Mouse (Mus musculus) urinary bladder, postnatal 14 days (tissue): Measurements from ENCODE around the gene Fbxo41.
"Not testable (repeated sequence)": the region's sequence is repeated elsewhere in the genome, so short reads cannot be mapped to it uniquely, and the experiment has no call there.

Source experiments
- DNase-seq: peaks from one replicate; pipeline ENCODE4 v3.0.0; 2021; ENCODE audit warnings: low spot score

The Fbxo41 gene

DNA sequence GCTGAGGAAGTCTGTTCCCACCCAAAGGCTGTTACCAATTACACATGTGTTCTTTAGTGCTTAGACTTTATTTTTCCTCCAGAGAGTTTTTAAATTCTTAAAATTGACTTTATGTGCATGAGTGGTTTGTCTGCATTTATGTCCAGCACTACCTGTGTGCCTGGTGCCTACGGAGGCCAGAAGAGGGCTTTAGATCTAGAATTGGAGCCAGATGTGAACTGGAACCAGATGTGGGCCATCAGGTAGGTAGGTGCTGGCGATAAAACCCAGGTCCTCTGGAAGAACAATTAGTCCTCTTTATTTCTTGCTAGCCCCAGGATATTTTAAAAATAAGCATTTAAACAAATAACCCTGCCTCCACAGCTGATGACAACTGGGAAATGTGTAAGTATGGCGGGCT is 11.2 kb downstream of the Fbxo41 start:
- DNase-seq = no peak

DNA sequence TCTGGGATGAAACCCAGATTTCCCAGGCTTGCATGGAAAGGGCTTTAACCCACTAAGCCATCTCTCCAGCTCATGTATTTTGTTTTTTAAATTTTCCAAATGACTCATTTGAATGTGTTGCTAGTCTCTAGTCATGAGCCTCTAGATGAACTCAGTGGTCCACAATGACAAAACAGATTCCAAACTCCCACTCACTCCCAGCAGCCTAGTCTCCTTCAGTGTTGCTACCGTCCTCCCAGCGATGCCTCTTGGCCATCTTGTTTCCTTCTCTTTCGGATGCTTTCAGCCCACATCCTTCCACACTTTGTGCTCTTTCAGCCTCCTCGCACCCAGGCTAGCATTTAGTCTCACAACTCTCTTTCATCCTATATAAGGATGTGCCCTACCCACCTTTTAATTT is 12.5 kb downstream of the Fbxo41 start:
- DNase-seq = no peak

DNA sequence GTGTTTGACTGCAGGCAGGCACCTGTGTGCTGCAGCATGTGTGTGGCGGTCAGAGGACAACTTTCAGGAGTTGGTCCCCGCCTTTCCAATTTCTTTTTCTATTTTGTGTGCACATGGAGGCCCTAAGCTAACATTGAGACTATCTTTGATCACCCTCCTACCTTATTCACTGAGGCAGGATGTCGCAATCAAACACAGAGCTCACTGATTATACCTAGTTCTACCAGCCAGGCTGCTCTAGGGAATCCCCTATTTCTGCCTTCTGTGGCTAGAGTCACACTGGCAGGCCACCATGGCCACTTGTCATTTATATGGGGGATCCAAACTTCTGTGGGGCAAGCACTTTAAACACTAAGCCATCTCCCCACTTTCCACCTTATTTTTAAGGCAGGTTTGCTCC is 13.1 kb downstream of the Fbxo41 start:
- DNase-seq = no peak

DNA sequence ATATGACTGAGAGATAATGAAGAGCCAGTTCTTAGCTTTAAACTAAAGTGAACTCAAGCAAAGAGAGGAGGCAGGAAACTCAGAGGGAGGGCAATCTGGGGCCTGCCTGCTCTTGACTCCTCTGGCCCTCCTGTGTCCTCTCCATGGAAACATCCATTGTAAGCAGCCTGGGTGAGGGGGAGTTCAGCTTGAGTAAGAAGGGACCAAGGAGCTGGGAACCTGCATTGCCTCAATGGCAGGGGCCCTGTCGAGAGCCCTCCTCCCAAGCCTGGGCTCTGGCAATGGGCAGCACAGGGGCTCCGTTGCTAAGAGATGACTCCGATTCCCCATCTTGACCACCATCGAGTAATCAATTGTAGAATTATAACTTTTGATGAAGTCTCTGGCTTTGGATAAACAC is 14.3 kb downstream of the Fbxo41 start:
- no peak for DNase-seq

DNA sequence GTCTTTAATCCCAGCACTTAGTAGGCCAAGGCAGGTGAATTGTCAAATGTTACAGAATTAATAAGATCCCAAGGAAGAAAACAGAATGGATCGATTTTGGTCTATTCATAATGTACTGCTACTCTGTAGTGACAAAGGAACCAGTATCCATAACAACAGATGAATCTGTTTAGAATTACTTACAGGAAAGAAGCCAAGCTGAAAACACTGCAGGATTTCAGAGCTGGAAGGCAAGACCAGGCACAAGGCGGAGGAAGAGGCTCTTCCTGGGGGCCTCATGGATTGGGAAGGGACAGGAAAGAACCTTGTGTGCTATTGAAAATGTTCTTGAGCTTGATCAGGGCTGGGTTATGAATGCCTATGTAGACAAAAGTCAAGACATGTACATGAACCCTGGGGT is 17.1 kb downstream of the Fbxo41 start:
- DNase-seq = no peak

DNA sequence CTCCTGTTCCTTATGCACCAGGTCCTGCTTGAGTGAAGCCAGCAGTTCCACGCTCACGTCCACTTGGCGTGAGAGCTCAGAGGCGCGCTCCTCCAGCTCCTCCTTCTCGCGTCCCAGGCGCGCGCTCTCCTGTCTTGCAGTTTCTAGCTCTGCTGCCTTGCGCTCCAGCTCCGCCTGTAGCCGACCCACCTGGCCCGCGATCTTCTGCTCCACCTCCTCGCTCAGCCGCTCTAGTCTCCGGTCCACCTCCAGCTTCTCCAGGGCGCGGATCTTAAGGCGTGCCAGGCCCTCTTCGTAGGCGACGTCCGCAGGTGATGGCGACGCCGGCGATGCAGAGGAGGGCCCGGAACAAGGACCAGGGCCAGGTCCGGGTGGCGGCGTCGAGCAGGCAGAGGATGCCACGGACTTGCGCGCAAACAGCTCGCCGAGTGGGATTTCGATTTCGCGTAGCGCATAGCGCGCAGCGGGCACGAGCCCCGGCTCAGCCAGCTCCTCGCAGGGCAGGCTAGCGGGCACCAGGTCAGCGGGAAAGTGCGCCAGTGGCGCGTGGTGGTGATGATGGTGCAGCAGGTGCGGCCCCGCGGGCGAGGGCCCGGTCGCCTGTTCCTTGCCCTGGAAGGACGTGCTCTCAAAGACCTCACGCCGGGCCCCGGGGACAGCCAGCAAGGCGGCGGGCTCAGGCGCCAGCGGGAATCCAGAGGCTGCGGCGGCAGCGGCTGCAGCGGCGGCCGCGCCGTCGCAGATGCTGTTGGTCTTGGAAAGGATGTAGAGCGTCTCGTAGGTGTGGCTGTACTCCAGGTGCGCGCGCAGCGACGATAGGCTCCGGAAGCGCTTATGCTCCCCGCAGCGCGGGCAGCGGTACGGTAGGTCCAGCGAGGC is 18.7 kb downstream of the Fbxo41 start:
- DNase-seq = peak; percentile 26

DNA sequence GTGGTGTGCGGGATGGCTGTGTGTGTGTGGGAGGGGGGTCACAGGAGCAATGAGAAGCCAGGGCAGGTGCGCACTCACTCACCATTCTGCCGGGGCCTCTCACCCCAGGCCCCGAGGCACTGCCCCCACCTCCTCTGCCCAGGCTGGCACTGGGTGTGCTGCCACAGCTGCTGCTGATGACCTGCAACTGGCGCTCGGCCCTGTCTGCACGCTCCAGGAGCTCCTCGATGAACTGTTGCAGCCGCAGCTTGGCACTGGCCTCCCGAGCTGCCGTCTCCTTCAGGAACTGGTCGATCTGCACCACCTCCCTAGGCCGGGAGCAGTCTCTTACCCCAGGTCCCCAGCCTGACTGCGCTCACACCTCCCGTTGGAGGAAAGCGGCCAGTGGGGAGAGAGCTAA is 22.1 kb downstream of the Fbxo41 start:
- DNase-seq = no peak

DNA sequence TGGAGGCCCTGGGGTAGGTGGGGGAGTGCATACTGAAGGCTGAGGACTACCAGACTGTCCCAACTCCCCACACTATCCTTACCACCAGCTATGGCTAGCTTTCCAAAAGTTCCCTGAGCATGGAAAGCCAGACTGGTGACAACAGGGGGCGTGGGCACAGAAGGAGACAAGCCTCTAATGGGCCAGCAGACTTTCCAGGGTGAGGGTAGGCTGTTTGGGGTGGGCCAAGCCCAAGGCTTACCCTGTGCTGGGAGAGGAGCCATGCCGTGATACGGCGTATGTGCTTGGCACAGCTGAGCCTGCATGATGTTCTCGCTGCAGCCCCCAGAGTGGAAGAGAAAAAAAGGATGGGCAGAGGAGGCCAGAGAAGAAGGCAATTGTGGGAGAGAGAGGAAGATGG is 22.8 kb downstream of the Fbxo41 start:
- no peak for DNase-seq

DNA sequence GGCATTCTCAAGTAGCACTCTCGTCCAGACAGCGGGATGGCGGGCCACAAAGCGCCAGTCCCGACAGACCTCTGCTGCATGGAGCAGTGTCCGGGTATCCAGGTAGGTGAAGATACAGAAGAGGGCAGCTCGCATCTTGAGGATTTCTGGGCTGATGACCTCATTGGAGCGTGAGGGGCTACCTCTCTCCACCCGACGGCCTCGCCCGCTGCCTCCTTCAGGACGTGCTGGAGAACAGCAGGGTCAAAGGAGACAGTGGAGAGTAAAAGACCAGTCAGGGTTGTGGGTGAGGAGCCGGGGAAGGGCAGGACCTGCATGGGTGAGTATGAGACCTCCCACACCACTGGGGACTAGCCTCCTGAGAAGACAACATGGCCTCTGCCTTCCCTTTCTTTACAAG is 24.4 kb downstream of the Fbxo41 start:
- no peak for DNase-seq

DNA sequence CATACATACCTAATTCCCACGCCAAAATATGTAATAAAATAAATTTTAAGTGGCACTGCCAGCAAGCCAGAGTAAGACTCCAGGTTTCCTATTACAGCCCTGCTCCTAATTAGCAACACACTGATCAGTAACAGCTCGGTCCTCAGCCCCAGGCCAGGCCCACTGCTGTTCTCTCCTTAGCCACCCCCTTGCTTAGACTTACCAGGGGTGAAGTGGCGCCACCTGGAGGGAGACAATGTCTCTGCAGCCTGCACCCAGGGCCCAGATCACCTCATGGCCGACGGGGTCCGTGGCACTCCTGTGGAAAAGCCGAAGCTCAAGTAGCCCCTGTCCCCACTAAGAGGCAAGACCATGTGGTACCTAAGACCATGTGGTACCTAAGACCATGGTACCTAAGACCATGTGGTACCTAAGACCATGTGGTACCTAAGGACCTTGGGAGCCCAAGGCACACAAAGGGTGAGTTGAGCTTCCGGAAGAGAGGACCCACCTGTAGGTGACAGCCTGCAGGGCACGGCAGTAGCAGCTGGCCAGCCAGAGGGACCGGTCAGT is 25.4 kb downstream of the Fbxo41 start:
- no peak for DNase-seq

DNA sequence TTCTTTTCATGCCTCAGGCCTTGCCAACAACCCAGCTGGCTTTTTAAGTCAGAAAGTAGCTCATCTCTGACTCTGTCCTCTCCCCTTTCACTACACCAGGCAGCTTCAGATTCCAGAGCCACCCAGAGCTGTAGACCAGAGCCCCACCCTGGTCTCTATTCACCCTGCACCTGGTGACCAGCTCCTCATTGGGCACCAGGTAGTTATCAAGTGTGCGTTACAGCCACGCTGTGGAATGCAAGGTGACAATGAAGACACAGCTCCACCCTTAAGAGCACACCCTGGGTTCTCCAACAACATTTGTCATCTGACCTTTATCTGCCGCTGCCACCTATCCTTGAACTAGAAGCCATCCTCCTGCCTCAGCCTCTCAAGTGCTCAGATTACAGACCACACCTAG is 27.2 kb downstream of the Fbxo41 start:
- DNase-seq = no peak

DNA sequence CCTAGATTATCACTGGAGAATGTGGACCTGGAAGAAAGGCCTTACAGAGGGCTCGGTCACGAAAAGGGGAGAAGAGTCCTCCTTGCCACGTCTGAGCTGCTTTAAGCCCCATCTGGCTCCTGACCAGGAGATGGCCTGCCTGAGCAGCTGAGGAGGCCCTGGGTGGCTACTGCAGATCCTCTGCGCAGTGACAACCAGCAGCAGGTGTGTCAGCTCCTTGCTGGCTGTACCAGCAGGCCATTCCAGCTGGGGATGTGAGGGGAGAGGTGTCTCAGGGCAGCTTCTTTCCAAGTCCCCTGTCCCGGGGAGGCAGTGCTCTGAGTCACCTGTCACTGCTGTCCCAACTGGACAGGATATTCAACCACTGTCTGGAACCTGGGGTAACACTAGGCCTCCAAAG is 30.3 kb downstream of the Fbxo41 start:
- no peak for DNase-seq

DNA sequence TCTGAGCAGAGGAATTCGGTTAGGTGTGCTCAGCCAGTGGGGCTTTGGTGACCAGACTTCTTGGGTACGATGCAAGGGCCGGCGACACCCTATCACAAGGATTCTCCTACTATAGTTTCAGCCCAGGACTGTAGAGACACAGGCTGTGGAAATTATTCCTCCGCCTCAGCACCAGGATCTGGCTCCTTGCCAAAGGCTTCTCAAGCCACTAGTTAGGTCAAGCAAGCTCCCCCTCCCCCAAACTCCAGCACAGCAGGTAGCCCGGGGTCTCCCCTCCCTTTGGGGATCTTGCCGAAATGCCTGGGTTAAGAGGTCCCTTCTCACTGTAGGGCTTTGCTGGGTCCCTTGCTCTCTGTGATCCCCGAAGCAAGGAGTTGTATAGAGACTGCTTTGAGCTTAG is 30.8 kb downstream of the Fbxo41 start:
- no peak for DNase-seq

DNA sequence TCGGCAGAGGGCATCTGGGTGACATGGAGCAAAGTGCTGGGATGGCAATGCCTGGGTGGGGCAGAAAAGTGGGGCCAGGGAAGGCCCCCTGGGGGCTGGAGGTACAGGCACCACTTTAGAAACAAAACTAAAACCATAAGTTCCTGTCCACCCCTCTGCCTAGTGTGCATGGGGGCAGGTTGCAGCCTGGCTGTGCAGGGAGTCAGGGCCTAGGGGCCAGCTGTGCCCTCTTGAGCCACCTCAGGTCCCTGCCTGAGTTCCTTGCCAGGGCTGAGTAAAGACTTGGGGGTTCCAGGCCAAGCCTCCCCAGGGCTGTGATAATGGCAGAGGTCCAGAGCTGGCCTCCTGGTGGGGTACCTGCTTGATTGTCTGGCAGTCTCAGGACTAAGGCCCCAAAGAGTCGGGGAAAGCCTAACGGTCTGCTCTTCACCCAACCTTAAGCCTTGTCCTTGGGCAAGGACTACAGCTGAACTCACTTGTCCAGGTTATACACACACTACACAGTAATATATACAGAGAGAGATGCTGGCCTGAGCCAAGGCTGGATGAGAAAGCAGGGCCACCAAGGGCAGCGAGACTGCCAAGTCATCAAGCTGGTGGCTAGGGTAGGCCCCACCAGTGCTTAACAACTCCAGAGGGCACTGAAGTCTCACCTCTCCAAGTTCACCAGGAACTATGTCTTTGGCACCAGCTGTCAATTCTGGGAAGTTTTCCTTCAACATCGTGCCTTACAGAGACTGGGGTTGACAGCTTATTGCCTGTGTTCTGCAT is 32.9 kb downstream of the Fbxo41 start:
- no peak for DNase-seq

DNA sequence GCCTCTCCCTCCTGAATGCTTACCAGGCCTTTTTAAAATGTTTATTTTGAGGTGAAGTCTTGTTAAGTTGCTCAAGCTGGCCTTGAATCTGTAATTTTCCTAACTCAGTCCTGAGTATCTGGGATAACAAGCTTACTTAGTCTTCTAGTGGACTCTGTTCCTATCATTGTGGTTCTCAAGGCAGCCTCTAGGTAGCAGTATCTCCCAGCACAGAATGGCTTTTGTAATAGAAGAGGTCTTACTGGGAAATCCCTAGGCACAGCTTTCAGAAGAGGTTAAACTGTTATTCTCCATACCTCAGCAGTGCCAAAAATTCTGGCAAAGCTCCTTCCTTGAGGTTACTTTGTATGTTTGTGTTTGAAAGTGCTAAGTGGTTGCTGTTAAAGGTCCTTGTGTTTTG is 37.4 kb downstream of the Fbxo41 start:
- DNase-seq = no peak

DNA sequence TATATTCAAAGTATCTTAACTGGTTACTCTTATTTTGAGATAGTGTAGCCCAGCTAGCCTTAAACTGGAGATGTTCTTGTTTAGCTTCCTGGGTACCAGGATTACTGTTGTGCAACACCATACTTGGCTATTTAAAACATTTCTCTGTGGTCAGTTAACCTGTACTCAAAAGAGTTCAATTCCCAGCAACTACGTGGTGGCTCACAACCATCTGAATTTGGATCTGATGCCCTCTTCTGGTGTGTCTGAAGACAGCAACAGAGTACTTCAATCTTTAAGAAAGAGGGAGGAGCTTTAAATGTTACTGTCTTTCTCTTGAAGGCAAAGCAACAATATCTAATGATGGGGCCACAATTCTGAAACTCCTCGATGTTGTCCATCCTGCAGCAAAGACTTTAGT is 43.2 kb downstream of the Fbxo41 start:
- DNase-seq = no peak

DNA sequence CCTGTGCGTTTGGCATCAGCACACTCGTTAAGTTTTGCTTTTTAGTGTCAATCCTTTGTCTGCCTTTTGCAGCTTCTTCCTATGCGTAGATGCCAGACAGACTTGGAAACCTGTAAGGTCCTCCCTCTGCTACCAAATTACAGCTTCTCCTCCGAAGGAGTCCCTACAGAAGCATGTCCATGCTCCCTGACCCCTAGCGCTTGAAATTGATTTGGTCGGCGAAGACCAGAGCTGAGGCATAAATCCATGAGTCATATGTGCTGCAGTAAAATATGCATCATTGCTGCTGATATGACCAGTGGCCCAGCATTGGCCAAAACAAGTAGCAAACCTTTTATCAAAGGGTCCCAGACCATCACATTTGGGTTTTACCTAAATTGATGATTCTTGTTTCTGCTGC is 50.0 kb downstream of the Fbxo41 start:
- no peak for DNase-seq

DNA sequence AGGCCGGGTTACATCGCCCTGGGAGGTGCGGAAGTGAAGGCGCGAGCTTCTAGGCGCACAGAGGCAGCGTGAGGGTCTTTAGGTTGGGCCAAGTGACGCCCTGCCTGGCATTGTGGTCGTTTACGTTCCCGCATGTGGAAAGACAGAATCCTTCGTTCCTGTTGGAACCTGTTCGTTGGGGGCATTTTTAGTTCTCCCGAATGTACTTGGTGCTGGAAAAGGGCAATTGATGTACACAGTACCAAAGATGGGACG is 50.5 kb downstream of the Fbxo41 start:
- no peak for DNase-seq

DNA sequence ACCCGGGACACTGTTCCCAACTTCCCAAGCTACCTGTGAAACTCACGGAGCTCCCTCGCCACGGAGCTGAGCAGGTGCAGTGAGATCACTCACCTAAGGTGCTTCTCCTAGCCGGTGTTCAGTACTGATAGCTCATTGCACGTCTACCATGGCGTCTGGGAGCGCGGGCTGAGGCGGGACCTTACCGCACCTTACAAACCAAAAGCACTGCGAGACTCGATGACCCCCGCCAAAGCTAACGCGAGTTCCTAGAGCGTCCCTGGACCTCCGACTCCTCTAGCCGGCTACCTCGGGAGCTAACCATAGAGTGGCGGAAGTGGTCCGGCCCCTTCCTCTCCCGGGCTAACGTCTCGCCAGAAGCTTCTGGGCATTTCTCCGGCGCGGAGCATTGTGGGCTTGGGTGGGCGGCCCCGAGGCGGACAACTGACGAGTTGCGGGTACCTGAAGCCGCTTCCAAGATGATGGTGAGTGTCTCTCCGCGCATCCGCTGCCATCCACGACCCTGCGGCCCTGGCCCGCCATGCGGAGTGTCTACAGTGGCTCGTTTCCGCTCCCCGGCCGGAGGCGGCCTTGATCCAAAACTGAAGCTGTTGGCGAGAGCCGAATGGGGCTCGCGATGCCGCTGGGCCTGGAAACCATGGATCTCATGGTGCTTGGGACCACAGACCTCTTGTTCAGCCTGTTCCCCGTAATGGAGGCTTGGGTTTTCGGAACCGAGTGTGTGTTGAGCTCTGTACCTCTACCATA is 51.0 kb downstream of the Fbxo41 start, which contains the start of gene Pradc1:
Gene Pradc1 (minus strand): TSS at position 307 of the 747 bp plus-strand sequence.
- peak; percentile 99 for DNase-seq

DNA sequence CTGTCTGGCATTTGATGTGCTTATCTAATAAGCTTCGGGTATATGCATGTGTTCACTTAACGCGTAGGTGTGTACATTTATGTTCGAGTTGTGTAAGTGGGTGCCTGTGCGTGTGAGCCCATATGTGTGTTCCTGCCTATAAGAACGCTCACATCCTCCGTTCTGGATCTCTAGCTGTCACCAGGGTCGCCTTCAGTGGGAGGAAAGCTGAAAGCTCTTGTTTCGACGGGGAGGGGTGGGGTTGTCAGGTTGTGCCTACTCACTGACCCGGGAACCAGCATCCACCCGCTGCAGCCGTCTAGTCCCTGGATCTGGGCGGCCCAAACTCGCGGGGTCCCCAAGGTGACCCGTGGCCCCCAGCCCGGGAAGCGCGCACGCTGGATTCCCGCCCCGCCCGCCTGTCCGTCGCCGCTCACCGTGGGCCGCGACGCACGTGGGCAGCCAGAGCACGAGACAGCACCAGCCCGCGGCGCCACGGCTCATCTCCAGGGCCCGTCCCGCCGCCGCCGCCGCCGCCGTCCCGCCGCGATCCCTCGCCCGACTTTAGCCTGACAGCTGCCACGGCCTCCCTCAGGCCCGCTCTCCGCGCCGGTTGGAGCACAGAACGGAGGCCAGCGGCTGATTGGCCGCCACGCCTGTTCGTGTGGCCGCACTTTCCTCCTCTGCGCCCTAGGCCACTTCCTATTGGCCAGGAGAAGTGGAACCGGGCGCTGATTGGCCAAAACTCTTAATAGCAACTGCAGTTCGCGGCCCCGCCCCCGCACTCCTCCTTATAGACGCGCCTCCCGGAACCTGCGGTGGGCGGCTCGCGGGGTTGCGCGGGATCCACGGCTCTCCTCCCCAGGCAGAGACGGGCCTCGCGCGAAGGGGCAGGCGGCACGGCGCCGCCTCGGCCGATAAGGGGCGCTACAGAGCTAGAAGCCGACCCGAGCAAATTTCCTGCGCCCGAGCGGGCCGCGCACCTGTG is 51.8 kb downstream of the Fbxo41 start, which contains the start of gene Cct7:
Gene Cct7 (plus strand): TSS at position 818 of the 967 bp plus-strand sequence.
- DNase-seq = peak; percentile 99

DNA sequence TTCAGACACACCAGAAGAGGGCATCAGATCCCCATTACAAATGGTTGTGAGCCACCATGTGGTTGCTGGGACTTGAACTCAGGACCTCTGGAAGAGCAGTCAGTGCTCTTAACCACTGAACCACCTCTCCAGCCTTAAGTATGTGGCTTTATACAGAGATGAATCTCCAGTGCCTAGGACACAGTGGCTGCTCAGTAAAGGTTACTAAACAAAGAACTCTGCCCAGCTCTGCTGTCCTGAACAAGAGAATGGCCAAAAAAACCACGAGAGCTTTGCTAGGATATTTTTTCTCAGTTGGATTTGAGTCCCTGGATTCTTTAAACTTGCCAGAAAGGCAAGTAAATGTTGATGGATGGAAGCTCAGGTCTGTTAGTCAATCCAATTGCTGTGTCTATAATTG is 52.7 kb downstream of the Fbxo41 start:
- not testable (repeated sequence) for DNase-seq
